Mouse (Mus musculus): ENCODE results near the gene Olfr1393. TPM values are rescaled to one million over a fixed set of nuclear protein-coding genes. Genes with fewer than 3 reads are reported as not detected.

Gene Olfr1393
- polyA plus RNA-seq (2021; fragmentation: Nextera tagmentation), result 0.11 and 0.13 TPM in 2 replicates
- long read RNA-seq, experiment 1, partial matches to known transcripts, result 0 of 2 reads
- long read RNA-seq, experiment 1, other reads (novel, unspliced or antisense), result 1 of 2 reads
- long read RNA-seq, experiment 2, result 0 reads

GRCm38 (mm10) chr11:49278222-49278621 is at the start of gene Olfr1393:
TSS of gene Olfr1393 (plus strand) at chr11:49278304.

GRCm38 (mm10) chr11:49243727-49244594 is 34.1 kb upstream of the Olfr1393 start, which contains the start of gene Mgat1:
TSS of gene Mgat1 (plus strand) at chr11:49244191.

GRCm38 (mm10) chr11:49284982-49285381 is 6.9 kb downstream of the Olfr1393 start, which contains the start of gene Olfr1392:
TSS of gene Olfr1392 (plus strand) at chr11:49285282.

GRCm38 (mm10) chr11:49304441-49304840 is 26.3 kb downstream of the Olfr1393 start, which contains the start of gene Olfr10:
TSS of gene Olfr10 (plus strand) at chr11:49304741.

GRCm38 (mm10) chr11:49322442-49322841 is 44.3 kb downstream of the Olfr1393 start, which contains the start of gene Olfr1391:
TSS of gene Olfr1391 (plus strand) at chr11:49322742.

Other genes starting within 250 kb of the Olfr1393 start
- 0.54 and 0.55 TPM in 2 replicates for gene 9930111J21Rik2, start 227.1 kb upstream of the Olfr1393 start, polyA plus RNA-seq (2021; fragmentation: Nextera tagmentation)
- 1.1 and 1.7 TPM in 2 replicates for gene Tgtp2, start 214.1 kb upstream of the Olfr1393 start, polyA plus RNA-seq (2021; fragmentation: Nextera tagmentation)
- gene Ifi47, start 201.7 kb upstream of the Olfr1393 start, polyA plus RNA-seq (2021; fragmentation: Nextera tagmentation), result 2.0 and 2.3 TPM in 2 replicates
- not detected in 2 replicates for gene Olfr1396, start 163.4 kb upstream of the Olfr1393 start, polyA plus RNA-seq (2021; fragmentation: Nextera tagmentation)
- not detected in 2 replicates for gene Olfr1395, start 136.0 kb upstream of the Olfr1393 start, polyA plus RNA-seq (2021; fragmentation: Nextera tagmentation)
- gene Olfr1394, start 123.9 kb upstream of the Olfr1393 start, polyA plus RNA-seq (2021; fragmentation: Nextera tagmentation), result not detected in 2 replicates
- gene Btnl9, start 91.1 kb upstream of the Olfr1393 start, polyA plus RNA-seq (2021; fragmentation: Nextera tagmentation), result 0.06 TPM in 1 of 2 replicates, not detected in the other
- 19.2 and 23.7 TPM in 2 replicates for gene Zfp62, start 75.0 kb upstream of the Olfr1393 start, polyA plus RNA-seq (2021; fragmentation: Nextera tagmentation)
- gene Mgat1, start 34.1 kb upstream of the Olfr1393 start, polyA plus RNA-seq (2021; fragmentation: Nextera tagmentation), result 12.8 and 18.8 TPM in 2 replicates
- gene Olfr1392, start 7.0 kb downstream of the Olfr1393 start, polyA plus RNA-seq (2021; fragmentation: Nextera tagmentation), result not detected in 2 replicates
- gene Olfr10, start 26.4 kb downstream of the Olfr1393 start, polyA plus RNA-seq (2021; fragmentation: Nextera tagmentation), result not detected in 2 replicates
- not detected in 2 replicates for gene Olfr1391, start 44.4 kb downstream of the Olfr1393 start, polyA plus RNA-seq (2021; fragmentation: Nextera tagmentation)
- gene Olfr1390, start 56.9 kb downstream of the Olfr1393 start, polyA plus RNA-seq (2021; fragmentation: Nextera tagmentation), result not detected in 2 replicates
- not detected in 2 replicates for gene Olfr1389, start 144.8 kb downstream of the Olfr1393 start, polyA plus RNA-seq (2021; fragmentation: Nextera tagmentation)
- gene Olfr1388, start 158.3 kb downstream of the Olfr1393 start, polyA plus RNA-seq (2021; fragmentation: Nextera tagmentation), result not detected in 2 replicates
- not detected in 2 replicates for gene Olfr1387, start 177.0 kb downstream of the Olfr1393 start, polyA plus RNA-seq (2021; fragmentation: Nextera tagmentation)
- gene Olfr1386, start 186.7 kb downstream of the Olfr1393 start, polyA plus RNA-seq (2021; fragmentation: Nextera tagmentation), result not detected in 2 replicates
- gene Olfr1385, start 210.8 kb downstream of the Olfr1393 start, polyA plus RNA-seq (2021; fragmentation: Nextera tagmentation), result not detected in 2 replicates
- not detected in 2 replicates for gene Olfr1384, start 228.4 kb downstream of the Olfr1393 start, polyA plus RNA-seq (2021; fragmentation: Nextera tagmentation)
- gene Olfr1383, start 241.3 kb downstream of the Olfr1393 start, polyA plus RNA-seq (2021; fragmentation: Nextera tagmentation), result not detected in 2 replicates
- not detected in 2 replicates for gene Olfr1382, start 249.9 kb downstream of the Olfr1393 start, polyA plus RNA-seq (2021; fragmentation: Nextera tagmentation)